Mouse (Mus musculus) left cerebral cortex, adult 18-20 months (tissue): ENCODE data around the gene Wnt6. TPM values are rescaled to one million over a fixed set of nuclear protein-coding genes. Genes with fewer than 3 reads are reported as not detected.
"Not testable (repeated sequence)": the region's sequence is repeated elsewhere in the genome, so short reads cannot be mapped to it uniquely, and the experiment has no call there.

ENCODE experiments used
- DNase-seq, 2 experiments: peaks; one replicate each; pipeline ENCODE4 v3.0.0; 2021 to 2022; ENCODE audit warnings: low spot score in 2 of 2, mixed read lengths in 1 of 2
- total RNA-seq, 2 experiments: library from RNA; stranded (reverse); gene quantifications; 2 replicates each; pipeline ENCODE4 v1.2.3; 2021

The Wnt6 gene
- total RNA-seq, 2 experiments from 2014 or later = 3.3 to 4.5 TPM

- DNase-seq = no peak
Observed at GRCm38 (mm10) chr1:74805340-74805835, 33.7 kb downstream of the Wnt6 start.

GRCm38 (mm10) chr1:74805843-74806242, 34.2 kb downstream of the Wnt6 start:
- no peak for DNase-seq

GRCm38 (mm10) chr1:74806360-74807311, 34.9 kb downstream of the Wnt6 start:
- DNase-seq = peak; percentile 54 to 71

GRCm38 (mm10) chr1:74807551-74808071, 35.9 kb downstream of the Wnt6 start:
- no peak for DNase-seq

GRCm38 (mm10) chr1:74808078-74808477, 36.4 kb downstream of the Wnt6 start:
- DNase-seq = peak; percentile 93 to 96

GRCm38 (mm10) chr1:74809007-74809406, 37.3 kb downstream of the Wnt6 start:
- no peak for DNase-seq

GRCm38 (mm10) chr1:74814931-74815647, 43.4 kb downstream of the Wnt6 start:
- DNase-seq = no peak

GRCm38 (mm10) chr1:74815965-74816364, 44.3 kb downstream of the Wnt6 start:
- not testable (repeated sequence) for DNase-seq

- DNase-seq = peak; percentile 88 to 91
Observed at GRCm38 (mm10) chr1:74816612-74817199, 45.0 kb downstream of the Wnt6 start.

- no peak for DNase-seq
Observed at GRCm38 (mm10) chr1:74817219-74817618, 45.5 kb downstream of the Wnt6 start.

GRCm38 (mm10) chr1:74818509-74818908, 46.8 kb downstream of the Wnt6 start:
- DNase-seq = no peak

- not testable (repeated sequence) for DNase-seq
Observed at GRCm38 (mm10) chr1:74823598-74823997, 51.9 kb downstream of the Wnt6 start.

- DNase-seq = peak; percentile 58 to 75
Observed at GRCm38 (mm10) chr1:74824518-74825302, 53.0 kb downstream of the Wnt6 start.

- peak; percentile 73 to 85 for DNase-seq
Observed at GRCm38 (mm10) chr1:74830061-74830460, 58.4 kb downstream of the Wnt6 start.

- DNase-seq = no peak
Observed at GRCm38 (mm10) chr1:74833255-74833654, 61.6 kb downstream of the Wnt6 start.

Other genes with a start within 250 kb of the Wnt6 start
- 10 to 100 TPM; 11.5 to 12.7 TPM for gene Plcd4, start 229.0 kb upstream of the Wnt6 start, total RNA-seq
- 10 to 100 TPM; 24.3 to 25.3 TPM for gene Usp37, start 227.6 kb upstream of the Wnt6 start, total RNA-seq
- 10 to 100 TPM; 31.5 to 32.9 TPM for gene Zfp142, start 183.6 kb upstream of the Wnt6 start, total RNA-seq
- 10 to 100 TPM; 23.2 to 25.2 TPM for gene Bcs1l, start 183.6 kb upstream of the Wnt6 start, total RNA-seq
- gene Rnf25, start 170.5 kb upstream of the Wnt6 start, total RNA-seq = 10 to 100 TPM; 59.9 to 64.2 TPM
- 1 to 10 TPM; 5.7 to 5.9 TPM for gene Stk36, start 170.4 kb upstream of the Wnt6 start, total RNA-seq
- 10 to 100 TPM; 18.3 to 22.7 TPM for gene Ttll4, start 110.1 kb upstream of the Wnt6 start, total RNA-seq
- gene Cyp27a1, start 58.3 kb upstream of the Wnt6 start, total RNA-seq = 1 to 10 TPM; 4.2 to 4.8 TPM
- gene Prkag3, start 22.7 kb upstream of the Wnt6 start, total RNA-seq = under 1 TPM; 0.12 to 0.51 TPM
- gene Wnt10a, start 19.6 kb downstream of the Wnt6 start, total RNA-seq = 10 to 100 TPM; 15.8 to 15.9 TPM
- gene Cdk5r2, start 83.0 kb downstream of the Wnt6 start, total RNA-seq = 100 to 1,000 TPM; 315 to 347 TPM
- not detected for gene Fev, start 113.5 kb downstream of the Wnt6 start, total RNA-seq
- gene Cryba2, start 121.3 kb downstream of the Wnt6 start, total RNA-seq = under 1 TPM in 1 of 2 experiments, not detected in 1; 0.80 TPM
- gene Cfap65, start 163.7 kb downstream of the Wnt6 start, total RNA-seq = 1 to 10 TPM; 2.8 to 3.0 TPM
- under 1 TPM; 0.30 to 0.72 TPM for gene Ihh, start 179.8 kb downstream of the Wnt6 start, total RNA-seq